Mouse (Mus musculus): ENCODE data around the gene Hist1h1c. TPM values are rescaled to one million over a fixed set of nuclear protein-coding genes. Genes with fewer than 3 reads are reported as not detected.
A peak's percentile ranks its signal among the peaks of the same experiment; 100 is the strongest.
"Not testable (repeated sequence)": the region's sequence is repeated elsewhere in the genome, so short reads cannot be mapped to it uniquely, and the experiment has no call there.

The Hist1h1c gene
- total RNA-seq, 1 experiment, result 496 TPM

- not testable (repeated sequence) for H3K36me3 ChIP-seq (ENCODE audit: control insufficient read depth, insufficient read depth, low read length, poor library complexity, severe bottlenecking); DNase-seq (ENCODE audit: low read depth, low spot score); H3K9me3 ChIP-seq (ENCODE audit: control insufficient read depth, insufficient read depth, low read depth, low read length); H3K4me1 ChIP-seq (ENCODE audit: control insufficient read depth in 2 of 2, insufficient read depth in 2 of 2, low read length in 2 of 2, poor library complexity in 1 of 2)
- Histone ChIP-seq H3K9ac (ENCODE audit: insufficient read depth, low read depth, low read length, poor library complexity, severe bottlenecking) (peak within 1 kb of the TSS; percentile 85), H3K4me3 (ENCODE audit: insufficient read depth in 1 of 2, low read depth in 1 of 2, low read length in 2 of 2, poor library complexity in 1 of 2, severe bottlenecking in 1 of 2) (peak within 1 kb of the TSS; percentile 68), H3K27ac (ENCODE audit: insufficient read depth, low read depth, low read length, poor library complexity, severe bottlenecking) (peak within 1 kb of the TSS; percentile 96)
- TF ChIP-seq CHD2 (IDR thresholded peaks at IDR 0.05; ENCODE audit: low read depth, low read length), result peak; percentile 84
- in situ Hi-C loops (cut with MboI; ENCODE audit: low sequenced_read_pairs in 2 of 2, unreplicated experiment in 2 of 2), result loop anchor here in 1 of 2 experiments (10.0 kb wide), 2 partner anchors 192 to 1712 kb away; partner anchors contain the start of genes Hist1h1d, Hist1h2ah, Hist1h2bk and Hist1h4f
Measured at GRCm38 (mm10) chr13:23746201-23747080, 7.8 kb downstream of the Hist1h1c start, which contains the start of gene Hist1h2bb. Hist1h2bb (plus strand) TSS chr13:23746734.

- Histone ChIP-seq H3K27ac (ENCODE audit: insufficient read depth, low read depth, low read length, poor library complexity, severe bottlenecking) (peak overlapping the region; percentile 96), H3K36me3 (ENCODE audit: control insufficient read depth, insufficient read depth, low read length, poor library complexity, severe bottlenecking) (no peaks in the 10 kb centered on the region), H3K4me1 (ENCODE audit: control insufficient read depth in 2 of 2, insufficient read depth in 2 of 2, low read length in 2 of 2, poor library complexity in 1 of 2) (peaks cover 0 to 2% of the 10 kb centered on the region in 2 experiments; a peak in 2 of 4 replicates), H3K9ac (ENCODE audit: insufficient read depth, low read depth, low read length, poor library complexity, severe bottlenecking) (peak overlapping the region; percentile 85), H3K4me3 (ENCODE audit: insufficient read depth in 1 of 2, low read depth in 1 of 2, low read length in 2 of 2, poor library complexity in 1 of 2, severe bottlenecking in 1 of 2) (peak overlapping the region; percentile 3 to 53), H3K9me3 (ENCODE audit: control insufficient read depth, insufficient read depth, low read depth, low read length) (no peaks in the 10 kb centered on the region)
- in situ Hi-C loops (cut with MboI; ENCODE audit: low sequenced_read_pairs in 2 of 2, unreplicated experiment in 2 of 2), result loop anchor here in 1 of 2 experiments (10.0 kb wide), 2 partner anchors 192 to 1712 kb away; partner anchors contain the start of genes Hist1h1d, Hist1h2ah, Hist1h2bk and Hist1h4f
- no peak for TF ChIP-seq MAFK (IDR thresholded peaks at IDR 0.05; ENCODE audit: insufficient read depth, low read depth, low read length)
- TF ChIP-seq CHD2 (IDR thresholded peaks at IDR 0.05; ENCODE audit: low read depth, low read length), result peak; percentile 47; the same call in 1 of the 2 replicates
- no peak for DNase-seq (ENCODE audit: low read depth, low spot score)
Measured at GRCm38 (mm10) chr13:23747081-23747891, 8.7 kb downstream of the Hist1h1c start.

GRCm38 (mm10) chr13:23747892-23748288 is 9.3 kb downstream of the Hist1h1c start:
- peak overlapping the region; percentile 96; the same call in 1 of the 2 replicates for H3K27ac ChIP-seq (ENCODE audit: insufficient read depth, low read depth, low read length, poor library complexity, severe bottlenecking)
- no peaks in the 10 kb centered on the region for H3K9me3 ChIP-seq (ENCODE audit: control insufficient read depth, insufficient read depth, low read depth, low read length)
- H3K4me1 ChIP-seq (ENCODE audit: control insufficient read depth in 2 of 2, insufficient read depth in 2 of 2, low read length in 2 of 2, poor library complexity in 1 of 2), result peaks cover 0 to 2% of the 10 kb centered on the region in 2 experiments; a peak in 2 of 4 replicates
- DNase-seq (ENCODE audit: low read depth, low spot score), result no peak
- peak overlapping the region; percentile 57; the same call in 1 of the 2 replicates for H3K9ac ChIP-seq (ENCODE audit: insufficient read depth, low read depth, low read length, poor library complexity, severe bottlenecking)
- H3K4me3 ChIP-seq (ENCODE audit: insufficient read depth in 1 of 2, low read depth in 1 of 2, low read length in 2 of 2, poor library complexity in 1 of 2, severe bottlenecking in 1 of 2), result peak overlapping the region in 1 of 2 experiments; percentile 27; a peak in 1 of 4 replicates
- no peaks in the 10 kb centered on the region for H3K36me3 ChIP-seq (ENCODE audit: control insufficient read depth, insufficient read depth, low read length, poor library complexity, severe bottlenecking)
- in situ Hi-C loops (cut with MboI; ENCODE audit: low sequenced_read_pairs in 2 of 2, unreplicated experiment in 2 of 2), result loop anchor here in 1 of 2 experiments (10.0 kb wide), 2 partner anchors 193 to 1713 kb away; partner anchors contain the start of genes Hist1h1d, Hist1h2ah, Hist1h2bk and Hist1h4f
- TF ChIP-seq CHD2 (IDR thresholded peaks at IDR 0.05; ENCODE audit: low read depth, low read length) (no peak), ZNF384 (IDR thresholded peaks at IDR 0.05; ENCODE audit: low read depth, low read length) (no peak), ZC3H11A (IDR thresholded peaks at IDR 0.05; ENCODE audit: borderline replicate concordance, low read depth, low read length) (no peak), HCFC1 (IDR thresholded peaks at IDR 0.05; ENCODE audit: borderline replicate concordance, insufficient read depth, low read length) (no peak), MAFK (IDR thresholded peaks at IDR 0.05; ENCODE audit: insufficient read depth, low read depth, low read length) (no peak)

GRCm38 (mm10) chr13:23749563-23750121 is 11.0 kb downstream of the Hist1h1c start:
- TF ChIP-seq CHD2 (IDR thresholded peaks at IDR 0.05; ENCODE audit: low read depth, low read length) (no peak), MAFK (IDR thresholded peaks at IDR 0.05; ENCODE audit: insufficient read depth, low read depth, low read length) (no peak), HCFC1 (IDR thresholded peaks at IDR 0.05; ENCODE audit: borderline replicate concordance, insufficient read depth, low read length) (no peak), ZC3H11A (IDR thresholded peaks at IDR 0.05; ENCODE audit: borderline replicate concordance, low read depth, low read length) (no peak), ZNF384 (IDR thresholded peaks at IDR 0.05; ENCODE audit: low read depth, low read length) (no peak)
- Histone ChIP-seq H3K27ac (ENCODE audit: insufficient read depth, low read depth, low read length, poor library complexity, severe bottlenecking) (no peak overlapping the region; the same call in 1 of the 2 replicates), H3K36me3 (ENCODE audit: control insufficient read depth, insufficient read depth, low read length, poor library complexity, severe bottlenecking) (no peaks in the 10 kb centered on the region), H3K4me3 (ENCODE audit: insufficient read depth in 1 of 2, low read depth in 1 of 2, low read length in 2 of 2, poor library complexity in 1 of 2, severe bottlenecking in 1 of 2) (no peak overlapping the region), H3K4me1 (ENCODE audit: control insufficient read depth in 2 of 2, insufficient read depth in 2 of 2, low read length in 2 of 2, poor library complexity in 1 of 2) (0 out of 4 replicates have a peak, but pooled peaks cover 0 to 2% of the 10 kb centered on the region in 2 experiments), H3K9me3 (ENCODE audit: control insufficient read depth, insufficient read depth, low read depth, low read length) (no peaks in the 10 kb centered on the region), H3K9ac (ENCODE audit: insufficient read depth, low read depth, low read length, poor library complexity, severe bottlenecking) (peak overlapping the region; percentile 32; the same call in 1 of the 2 replicates)
- in situ Hi-C loops (cut with MboI; ENCODE audit: low sequenced_read_pairs in 2 of 2, unreplicated experiment in 2 of 2), result loop anchor here (10.0 to 25.0 kb wide), 3 partner anchors 195 to 1715 kb away; partner anchors contain the start of genes Hist1h2ah (in 2 of the 2), Hist1h2bk (in 2 of the 2), Hist1h1d (in 1 of the 2) and Hist1h2ag (in 1 of the 2)
- no peak for DNase-seq (ENCODE audit: low read depth, low spot score)
